Mouse (Mus musculus) frontal cortex, postnatal 14 days (tissue): ENCODE data around the gene 0610012G03Rik.

Experiments
- DNase-seq, 2 experiments: peaks; one replicate each; pipeline ENCODE4 v3.0.0; 2022; ENCODE audit warnings: low spot score in 2 of 2

0610012G03Rik gene

GRCm38 (mm10) chr16:31932840-31933697 is 15.2 kb downstream of the 0610012G03Rik start:
- peak; percentile 87 to 94 for DNase-seq

- no peak for DNase-seq
Observed at GRCm38 (mm10) chr16:31932255-31932654, 16.0 kb downstream of the 0610012G03Rik start.

- no peak for DNase-seq
Observed at GRCm38 (mm10) chr16:31931330-31931729, 17.0 kb downstream of the 0610012G03Rik start.

GRCm38 (mm10) chr16:31927412-31927811 is 20.9 kb downstream of the 0610012G03Rik start:
- no peak for DNase-seq

GRCm38 (mm10) chr16:31926547-31927182 is 21.6 kb downstream of the 0610012G03Rik start:
- DNase-seq: no peak

- no peak for DNase-seq
Observed at GRCm38 (mm10) chr16:31926091-31926490, 22.2 kb downstream of the 0610012G03Rik start.

- DNase-seq: no peak
Observed at GRCm38 (mm10) chr16:31924368-31924767, 23.9 kb downstream of the 0610012G03Rik start.

- DNase-seq: peak; percentile 80 to 84
Observed at GRCm38 (mm10) chr16:31918248-31918724, 30.0 kb downstream of the 0610012G03Rik start.

GRCm38 (mm10) chr16:31917776-31918175 is 30.5 kb downstream of the 0610012G03Rik start:
- no peak for DNase-seq

GRCm38 (mm10) chr16:31910281-31910847 is 37.9 kb downstream of the 0610012G03Rik start:
- DNase-seq: no peak

- no peak for DNase-seq
Observed at GRCm38 (mm10) chr16:31908959-31909358, 39.3 kb downstream of the 0610012G03Rik start.

- DNase-seq: no peak
Observed at GRCm38 (mm10) chr16:31906896-31907295, 41.4 kb downstream of the 0610012G03Rik start.

GRCm38 (mm10) chr16:31905891-31906825 is 42.1 kb downstream of the 0610012G03Rik start:
- no peak for DNase-seq

- no peak for DNase-seq
Observed at GRCm38 (mm10) chr16:31905331-31905730, 43.0 kb downstream of the 0610012G03Rik start.

- no peak for DNase-seq
Observed at GRCm38 (mm10) chr16:31903239-31903638, 45.1 kb downstream of the 0610012G03Rik start.

GRCm38 (mm10) chr16:31901886-31902285 is 46.4 kb downstream of the 0610012G03Rik start:
- no peak for DNase-seq

- DNase-seq: peak; percentile 74 to 82
Observed at GRCm38 (mm10) chr16:31898546-31899326, 49.6 kb downstream of the 0610012G03Rik start.
